Mouse (Mus musculus) mouse embryonic stem cell (cell line): ENCODE measurements at regions not wholly inside any gene's neighbourhood (a gene's known extent, or its start where the extent isn't known, plus 50 kb on each side); places are given as distances from the start of the nearest gene placed in this dataset.

ENCODE experiments used
- in situ Hi-C, 2 experiments: fragments of 300-500 bp; cut with MboI; formaldehyde crosslinking; loops; 1 replicate in 1 of 2; 3 replicates in 1 of 2; pipeline ENCODE4 v1.14.3; 2019 to 2020; ENCODE audit warnings: low sequenced_read_pairs in 2 of 2, low pct_unique_long_range_greater_than_20kb in 1 of 2, mixed read lengths in 1 of 2; ENCODE audit not compliant: unreplicated experiment in 1 of 2

GRCm38 (mm10) chr1:80812906-80813305 lies 54.6 kb upstream of the Dock10 start:
- in situ Hi-C loops: no loop called here
